Mouse (Mus musculus) brain, embryonic 14.5 days (tissue): ENCODE data around the gene Dapk3. TPM values are rescaled to one million over a fixed set of nuclear protein-coding genes. Genes with fewer than 3 reads are reported as not detected.

ENCODE experiments used
- DNase-seq: peaks from one replicate; pipeline ENCODE4 v3.0.0-alpha.2; 2011; ENCODE audit warnings: low read depth
- CTCF ChIP-seq: fragments of 200-500 bp; IDR thresholded peaks from 2 replicates; pipeline ENCODE4 v1.5.1; 2012; ENCODE audit warnings: inconsistent platforms, mild to moderate bottlenecking, moderate library complexity, borderline replicate concordance; ENCODE audit not compliant: insufficient read depth, insufficient read length; ENCODE audit errors: extremely low read depth
- POLR2A ChIP-seq: fragments of 200-500 bp; IDR thresholded peaks from 2 replicates; pipeline ENCODE4 v1.6.1; 2012; ENCODE audit warnings: mild to moderate bottlenecking, inconsistent platforms, borderline replicate concordance; ENCODE audit not compliant: poor library complexity, insufficient read depth, insufficient read length, severe bottlenecking; ENCODE audit errors: extremely low read depth
- polyA plus RNA-seq: library from polyadenylated mRNA; depleted of rRNA; stranded (reverse); fragments of >200 nt; gene quantifications from 2 replicates; pipeline ENCODE4 v1.2.3, GENCODE M21; 2012

The Dapk3 gene
- polyA plus RNA-seq, 1 experiment, result 88.4 TPM

- TF ChIP-seq CTCF (no peak), POLR2A (no peak)
These were observed 14.5 kb downstream of the Dapk3 start for GRCm38 (mm10) chr10:81197305-81197704.

GRCm38 (mm10) chr10:81198230-81198629, 15.4 kb downstream of the Dapk3 start:
- peak; percentile 74 for DNase-seq
- peak; percentile 74; the same call in 1 of the 2 replicates for TF ChIP-seq CTCF
- TF ChIP-seq POLR2A, result no peak

More at GRCm38 (mm10) chr10:81197305-81197704, 14.5 kb downstream of the Dapk3 start:
- DNase-seq, result no peak

GRCm38 (mm10) chr10:81198990-81199389, 16.2 kb downstream of the Dapk3 start:
- no peak for DNase-seq
- TF ChIP-seq POLR2A (no peak), CTCF (no peak)

GRCm38 (mm10) chr10:81200141-81200540, 17.3 kb downstream of the Dapk3 start:
- no peak for DNase-seq
- TF ChIP-seq CTCF, result no peak
- no peak for TF ChIP-seq POLR2A

GRCm38 (mm10) chr10:81200605-81201287, 17.9 kb downstream of the Dapk3 start:
- TF ChIP-seq CTCF, result no peak
- TF ChIP-seq POLR2A, result no peak
- no peak for DNase-seq

- no peak for DNase-seq
- TF ChIP-seq POLR2A, result no peak
- no peak for TF ChIP-seq CTCF
These were observed 19.3 kb downstream of the Dapk3 start, which contains the start of gene Nmrk2 for GRCm38 (mm10) chr10:81201807-81202758. TSS of gene Nmrk2 (minus strand) at chr10:81202051.

GRCm38 (mm10) chr10:81202978-81203720, 20.3 kb downstream of the Dapk3 start:
- DNase-seq, result no peak
- TF ChIP-seq CTCF (no peak), POLR2A (no peak)

GRCm38 (mm10) chr10:81204137-81204536, 21.3 kb downstream of the Dapk3 start:
- DNase-seq, result no peak
- TF ChIP-seq CTCF (no peak), POLR2A (no peak)

GRCm38 (mm10) chr10:81210154-81210553, 27.3 kb downstream of the Dapk3 start:
- no peak for DNase-seq
- TF ChIP-seq CTCF (peak; percentile 37), POLR2A (no peak)

GRCm38 (mm10) chr10:81216260-81216659, 33.5 kb downstream of the Dapk3 start:
- DNase-seq, result no peak
- TF ChIP-seq CTCF (no peak), POLR2A (no peak)

GRCm38 (mm10) chr10:81216810-81217209, 34.0 kb downstream of the Dapk3 start:
- DNase-seq, result no peak
- no peak for TF ChIP-seq POLR2A
- TF ChIP-seq CTCF, result no peak
